Mouse (Mus musculus): ENCODE measurements around the gene Acer1. TPM values are rescaled to one million over a fixed set of nuclear protein-coding genes. Genes with fewer than 3 reads are reported as not detected.
A peak's percentile ranks its signal among the peaks of the same experiment; 100 is the strongest.

Gene Acer1
- not detected for total RNA-seq (2022)

- no peak for DNase-seq (ENCODE audit: low spot score in 2 of 2)
Measured at GRCm38 (mm10) chr17:56982013-56982412, at the start of gene Acer1. Gene Acer1, minus strand, starts transcription at chr17:56982126.

GRCm38 (mm10) chr17:57030931-57031660 is 49.2 kb upstream of the Acer1 start, which contains the start of gene Khsrp:
Gene Khsrp, minus strand, starts transcription at chr17:57031522.
- no peak for DNase-seq (ENCODE audit: low spot score in 2 of 2)

- DNase-seq (ENCODE audit: low spot score in 2 of 2) = no peak
Measured at GRCm38 (mm10) chr17:57029691-57030090, 47.8 kb upstream of the Acer1 start.

- no peak for DNase-seq (ENCODE audit: low spot score in 2 of 2)
Measured at GRCm38 (mm10) chr17:57027471-57027870, 45.5 kb upstream of the Acer1 start.

- DNase-seq (ENCODE audit: low spot score in 2 of 2) = no peak
Measured at GRCm38 (mm10) chr17:57020960-57021359, 39.0 kb upstream of the Acer1 start.

- DNase-seq (ENCODE audit: low spot score in 2 of 2) = no peak
Measured at GRCm38 (mm10) chr17:57019693-57020092, 37.8 kb upstream of the Acer1 start.

- no peak for DNase-seq (ENCODE audit: low spot score in 2 of 2)
Measured at GRCm38 (mm10) chr17:57012245-57012795, 30.4 kb upstream of the Acer1 start.

- DNase-seq (ENCODE audit: low spot score in 2 of 2) = peak; percentile 95 to 96
Measured at GRCm38 (mm10) chr17:57011236-57012141, 29.6 kb upstream of the Acer1 start, which contains the start of the genes Gtf2f1 and Gm17949. Gene Gtf2f1, minus strand, starts transcription at chr17:57011288. Gene Gm17949, plus strand, starts transcription at chr17:57011469.

- DNase-seq (ENCODE audit: low spot score in 2 of 2) = no peak
Measured at GRCm38 (mm10) chr17:57010911-57011235, 28.9 kb upstream of the Acer1 start.

- DNase-seq (ENCODE audit: low spot score in 2 of 2) = no peak
Measured at GRCm38 (mm10) chr17:57007137-57007905, 25.4 kb upstream of the Acer1 start.

GRCm38 (mm10) chr17:57003994-57004393 is 22.1 kb upstream of the Acer1 start:
- DNase-seq (ENCODE audit: low spot score in 2 of 2) = no peak

- no peak for DNase-seq (ENCODE audit: low spot score in 2 of 2)
Measured at GRCm38 (mm10) chr17:57001228-57001627, 19.3 kb upstream of the Acer1 start.

- no peak for DNase-seq (ENCODE audit: low spot score in 2 of 2)
Measured at GRCm38 (mm10) chr17:56999968-57000609, 18.2 kb upstream of the Acer1 start, which contains the start of gene Pspn. Gene Pspn, minus strand, starts transcription at chr17:57000018.

- no peak for DNase-seq (ENCODE audit: low spot score in 2 of 2)
Measured at GRCm38 (mm10) chr17:56999414-56999813, 17.5 kb upstream of the Acer1 start.

- DNase-seq (ENCODE audit: low spot score in 2 of 2) = peak; percentile 95 to 96
Measured at GRCm38 (mm10) chr17:56997029-56997667, 15.2 kb upstream of the Acer1 start, which contains the start of gene Alkbh7. Gene Alkbh7, plus strand, starts transcription at chr17:56997339.

- DNase-seq (ENCODE audit: low spot score in 2 of 2) = no peak
Measured at GRCm38 (mm10) chr17:56996506-56996905, 14.6 kb upstream of the Acer1 start.

- DNase-seq (ENCODE audit: low spot score in 2 of 2) = no peak
Measured at GRCm38 (mm10) chr17:56995046-56995445, 13.1 kb upstream of the Acer1 start.

GRCm38 (mm10) chr17:56990966-56991365 is 9.0 kb upstream of the Acer1 start:
- no peak for DNase-seq (ENCODE audit: low spot score in 2 of 2)

GRCm38 (mm10) chr17:56990115-56990746 is 8.3 kb upstream of the Acer1 start, which contains the start of gene Clpp:
Gene Clpp, plus strand, starts transcription at chr17:56990305.
- peak; percentile 94 to 95 for DNase-seq (ENCODE audit: low spot score in 2 of 2)
